Mouse (Mus musculus) MEL (cell line): ENCODE data around the gene Msx1. TPM values are rescaled to one million over a fixed set of nuclear protein-coding genes. Genes with fewer than 3 reads are reported as not detected.

Experiments used
- DNase-seq: peaks from one replicate; pipeline ENCODE4 v3.0.0; 2011; ENCODE audit warnings: low read depth, low spot score
- H3K27ac ChIP-seq: 2 replicates; pipeline ENCODE4 v1.5.1; 2012; ENCODE audit warnings: low read depth, mild to moderate bottlenecking, control low read depth, low read length, moderate library complexity; ENCODE audit not compliant: control insufficient read depth
- H3K27me3 ChIP-seq, 2 experiments: fragments of 150-350 bp in 1 of 2; sonication (generic) in 1 of 2; 2 replicates each; pipeline ENCODE4 v1.6.1; 2012; ENCODE audit warnings: low read length in 2 of 2, mild to moderate bottlenecking in 2 of 2, improper control_type of control experiment in 1 of 2, moderate library complexity in 1 of 2; ENCODE audit not compliant: insufficient read depth in 2 of 2, control insufficient read depth in 1 of 2
- H3K36me3 ChIP-seq, 2 experiments: 2 replicates each; pipeline ENCODE4 v1.6.1; 2012 to 2014; ENCODE audit warnings: low read length in 2 of 2, improper control_type of control experiment in 1 of 2, inconsistent platforms in 1 of 2, mild to moderate bottlenecking in 1 of 2; ENCODE audit not compliant: insufficient read depth in 2 of 2, control insufficient read depth in 1 of 2
- H3K4me1 ChIP-seq, 2 experiments: fragments of 150-350 bp in 1 of 2; sonication (generic) in 1 of 2; 2 replicates each; pipeline ENCODE4 v1.6.1; 2012; ENCODE audit warnings: low read length in 2 of 2, improper control_type of control experiment in 1 of 2, mild to moderate bottlenecking in 1 of 2; ENCODE audit not compliant: insufficient read depth in 2 of 2, control insufficient read depth in 1 of 2
- H3K4me3 ChIP-seq, 2 experiments: fragments of 150-350 bp in 1 of 2; sonication (generic) in 1 of 2; 2 replicates each; pipeline ENCODE4 v1.5.1; 2012; ENCODE audit warnings: low read depth in 2 of 2, low read length in 2 of 2, mild to moderate bottlenecking in 2 of 2, moderate library complexity in 2 of 2, control low read depth in 1 of 2, improper control_type of control experiment in 1 of 2; ENCODE audit not compliant: control insufficient read depth in 1 of 2, insufficient read depth in 1 of 2
- H3K79me2 ChIP-seq: 2 replicates; pipeline ENCODE4 v1.6.1; 2012; ENCODE audit warnings: mild to moderate bottlenecking, low read length, moderate library complexity; ENCODE audit not compliant: control insufficient read depth, poor library complexity, insufficient read depth
- H3K9ac ChIP-seq: 2 replicates; pipeline ENCODE4 v1.6.1; 2012; ENCODE audit warnings: low read depth, mild to moderate bottlenecking, control low read depth, low read length, moderate library complexity; ENCODE audit not compliant: control insufficient read depth, poor library complexity, severe bottlenecking
- H3K9me3 ChIP-seq: fragments of 150-350 bp; sonication (generic); replicated peaks from 2 replicates; pipeline ENCODE4 v1.6.1; 2012; ENCODE audit warnings: mild to moderate bottlenecking, low read length, improper control_type of control experiment, moderate library complexity; ENCODE audit not compliant: insufficient read depth
- BHLHE40 ChIP-seq: IDR thresholded peaks from 2 replicates; pipeline ENCODE4 v1.6.1; 2012; ENCODE audit warnings: low read depth, mild to moderate bottlenecking, inconsistent platforms, low read length, improper control_type of control experiment, borderline replicate concordance
- CHD1 ChIP-seq: IDR thresholded peaks from 2 replicates; pipeline ENCODE4 v1.6.1; 2012; ENCODE audit warnings: low read depth, mild to moderate bottlenecking, inconsistent platforms, low read length, improper control_type of control experiment
- CHD2 ChIP-seq: IDR thresholded peaks from 2 replicates; pipeline ENCODE4 v1.6.1; 2011; ENCODE audit warnings: low read length, improper control_type of control experiment
- CTCF ChIP-seq, 3 experiments: IDR thresholded peaks in 2 of 3; conservative IDR thresholded peaks in 1 of 3; 2 replicates each; pipeline ENCODE4 v1.5.1; 2011 to 2012; ENCODE audit warnings: low read length in 3 of 3, low read depth in 2 of 3, mild to moderate bottlenecking in 2 of 3, improper control_type of control experiment in 1 of 3, inconsistent platforms in 1 of 3, mixed read lengths in 1 of 3, moderate library complexity in 1 of 3; ENCODE audit not compliant: control insufficient read depth in 1 of 3, insufficient read depth in 1 of 3, poor library complexity in 1 of 3, severe bottlenecking in 1 of 3
- E2F4 ChIP-seq: IDR thresholded peaks from 2 replicates; pipeline ENCODE4 v1.6.1; 2011; ENCODE audit warnings: low read depth, low read length, improper control_type of control experiment, borderline replicate concordance
- ELF1 ChIP-seq: IDR thresholded peaks from 2 replicates; pipeline ENCODE4 v1.6.1; 2014; ENCODE audit warnings: low read depth, mild to moderate bottlenecking, inconsistent platforms, low read length, improper control_type of control experiment, moderate library complexity
- EP300 ChIP-seq, 2 experiments: IDR thresholded peaks; 2 replicates each; pipeline ENCODE4 v1.6.1; 2011; ENCODE audit warnings: improper control_type of control experiment in 2 of 2, low read length in 2 of 2, low read depth in 1 of 2, mild to moderate bottlenecking in 1 of 2
- ETS1 ChIP-seq: IDR thresholded peaks from 2 replicates; pipeline ENCODE4 v1.6.1; 2012; ENCODE audit warnings: low read depth, mild to moderate bottlenecking, inconsistent platforms, low read length, improper control_type of control experiment, moderate library complexity
- GATA1 ChIP-seq: IDR thresholded peaks from 2 replicates; pipeline ENCODE4 v1.6.1; 2011; ENCODE audit warnings: low read depth, low read length, improper control_type of control experiment
- HCFC1 ChIP-seq: IDR thresholded peaks from 2 replicates; pipeline ENCODE4 v1.6.1; 2012; ENCODE audit warnings: low read depth, mild to moderate bottlenecking, inconsistent platforms, low read length, improper control_type of control experiment, moderate library complexity
- JUND ChIP-seq: IDR thresholded peaks from 2 replicates; pipeline ENCODE4 v1.6.1; 2011; ENCODE audit warnings: low read depth, mild to moderate bottlenecking, improper control_type of control experiment, low read length
- MAZ ChIP-seq: IDR thresholded peaks from 2 replicates; pipeline ENCODE4 v1.6.1; 2012; ENCODE audit warnings: low read depth, mild to moderate bottlenecking, inconsistent platforms, low read length, improper control_type of control experiment
- MYB ChIP-seq: IDR thresholded peaks from 2 replicates; pipeline ENCODE4 v1.6.1; 2011; ENCODE audit warnings: mild to moderate bottlenecking, low read depth, low read length, improper control_type of control experiment
- MYC ChIP-seq: IDR thresholded peaks from 2 replicates; pipeline ENCODE4 v1.6.1; 2011; ENCODE audit warnings: low read depth, mild to moderate bottlenecking, low read length, improper control_type of control experiment, moderate library complexity
- NRF1 ChIP-seq: IDR thresholded peaks from 2 replicates; pipeline ENCODE4 v1.6.1; 2014; ENCODE audit warnings: low read depth, mild to moderate bottlenecking, inconsistent platforms, low read length, improper control_type of control experiment, moderate library complexity; ENCODE audit not compliant: poor library complexity, insufficient read depth, severe bottlenecking
- POLR2A ChIP-seq, 2 experiments: IDR thresholded peaks; 2 replicates each; pipeline ENCODE4 v1.6.1; 2011 to 2012; ENCODE audit warnings: low read length in 2 of 2, mild to moderate bottlenecking in 2 of 2, control low read depth in 1 of 2, improper control_type of control experiment in 1 of 2, low read depth in 1 of 2, moderate library complexity in 1 of 2; ENCODE audit not compliant: control insufficient read depth in 1 of 2, insufficient read depth in 1 of 2, poor library complexity in 1 of 2
- POLR2AphosphoS2 ChIP-seq: IDR thresholded peaks from 2 replicates; pipeline ENCODE4 v1.6.1; 2011; ENCODE audit warnings: low read length, improper control_type of control experiment
- POLR2AphosphoS5 ChIP-seq: IDR thresholded peaks from 2 replicates; pipeline ENCODE4 v1.6.1; 2012; ENCODE audit warnings: low read depth, borderline replicate concordance, mild to moderate bottlenecking, inconsistent platforms, low read length, moderate library complexity, mixed read lengths
- RCOR1 ChIP-seq: IDR thresholded peaks from 2 replicates; pipeline ENCODE4 v1.6.1; 2012; ENCODE audit warnings: low read depth, mild to moderate bottlenecking, inconsistent platforms, low read length, improper control_type of control experiment
- SMC3 ChIP-seq: IDR thresholded peaks from 2 replicates; pipeline ENCODE4 v1.6.1; 2011; ENCODE audit warnings: low read depth, low read length, improper control_type of control experiment
- TAL1 ChIP-seq: IDR thresholded peaks from 2 replicates; pipeline ENCODE4 v1.6.1; 2012; ENCODE audit warnings: mild to moderate bottlenecking, inconsistent platforms, low read length, moderate library complexity, mixed read lengths
- TBP ChIP-seq: IDR thresholded peaks from 2 replicates; pipeline ENCODE4 v1.8.0; 2011; ENCODE audit warnings: low read depth, low read length, improper control_type of control experiment
- TCF12 ChIP-seq: IDR thresholded peaks from 2 replicates; pipeline ENCODE4 v1.6.1; 2014; ENCODE audit warnings: low read depth, mild to moderate bottlenecking, inconsistent platforms, low read length, improper control_type of control experiment, moderate library complexity
- UBTF ChIP-seq: IDR thresholded peaks from 2 replicates; pipeline ENCODE4 v1.6.1; 2012; ENCODE audit warnings: low read depth, mild to moderate bottlenecking, inconsistent platforms, low read length, improper control_type of control experiment, moderate library complexity, borderline replicate concordance; ENCODE audit not compliant: insufficient read depth
- ZC3H11A ChIP-seq: IDR thresholded peaks from 2 replicates; pipeline ENCODE4 v1.6.1; 2012; ENCODE audit warnings: low read depth, mild to moderate bottlenecking, inconsistent platforms, low read length, improper control_type of control experiment
- ZKSCAN1 ChIP-seq: IDR thresholded peaks from 2 replicates; pipeline ENCODE4 v1.6.1; 2012; ENCODE audit warnings: low read depth, mild to moderate bottlenecking, inconsistent platforms, low read length, improper control_type of control experiment, moderate library complexity
- polyA plus RNA-seq, 2 experiments: library from polyadenylated mRNA; stranded (reverse) in 1 of 2; unstranded in 1 of 2; fragments of >175 nt in 1 of 2; fragments of >200 nt in 1 of 2; gene quantifications; 2 replicates each; pipeline versions ENCODE4 v1.2.1 to v1.2.4; 2012; ENCODE audit warnings: low replicate concordance in 2 of 2, low read depth in 1 of 2; ENCODE audit not compliant: insufficient read length in 2 of 2, insufficient read depth in 1 of 2, missing spikeins in 1 of 2
- total RNA-seq: library from RNA; depleted of rRNA; stranded (reverse); fragments of 300-350 nt; gene quantifications from 2 replicates; pipeline ENCODE4 v1.2.3, GENCODE M21; 2012

The Msx1 gene
- total and polyA plus RNA-seq, 3 experiments, result not detected

- no peaks in the 10 kb centered on the region for H3K4me1 ChIP-seq
- TF ChIP-seq HCFC1 (no peak), SMC3 (no peak), JUND (no peak), GATA1 (no peak), ELF1 (no peak), TBP (no peak), CHD2 (no peak), EP300 (IDR thresholded peaks at IDR 0.05; ENCODE audit: low read depth in 1 of 2, low read length in 2 of 2) (no peak), MAZ (no peak), ZC3H11A (no peak), MYC (no peak), POLR2A (IDR thresholded peaks at IDR 0.05; ENCODE audit: control insufficient read depth in 1 of 2, insufficient read depth in 1 of 2, low read depth in 1 of 2, low read length in 2 of 2, poor library complexity in 1 of 2) (no peak), E2F4 (no peak), UBTF (no peak), TAL1 (no peak)
- H3K79me2 ChIP-seq, result no peaks in the 10 kb centered on the region
- no peak for DNase-seq
- H3K27ac ChIP-seq, result no peak overlapping the region
- H3K9me3 ChIP-seq, result no peaks in the 10 kb centered on the region
- no peak overlapping the region for H3K9ac ChIP-seq
- no peak overlapping the region for H3K4me3 ChIP-seq
- no peaks in the 10 kb centered on the region; a peak in 1 of 4 replicates for H3K27me3 ChIP-seq
- no peaks in the 10 kb centered on the region for H3K36me3 ChIP-seq
Observed at GRCm38 (mm10) chr5:37827626-37827950, 3.2 kb upstream of the Msx1 start.

GRCm38 (mm10) chr5:37826706-37827625, 2.6 kb upstream of the Msx1 start:
- Histone ChIP-seq H3K79me2 (no peaks in the 10 kb centered on the region), H3K27ac (no peak overlapping the region), H3K9me3 (no peaks in the 10 kb centered on the region), H3K9ac (no peak overlapping the region), H3K27me3 (no peaks in the 10 kb centered on the region; a peak in 1 of 4 replicates), H3K36me3 (no peaks in the 10 kb centered on the region), H3K4me3 (no peak overlapping the region), H3K4me1 (no peaks in the 10 kb centered on the region)
- no peak for DNase-seq
- TF ChIP-seq MAZ, result no peak
- TF ChIP-seq MYC, result no peak
- no peak for TF ChIP-seq CHD1
- TF ChIP-seq RCOR1, result no peak
- no peak for TF ChIP-seq NRF1
- TF ChIP-seq JUND, result no peak
- TF ChIP-seq CTCF (IDR thresholded peaks at IDR 0.05 in 2 of 3, conservative IDR thresholded peaks at IDR 0.05 in 1 of 3; ENCODE audit: control insufficient read depth in 1 of 3, insufficient read depth in 1 of 3, low read depth in 2 of 3, low read length in 3 of 3, poor library complexity in 1 of 3, severe bottlenecking in 1 of 3), result no peak
- no peak for TF ChIP-seq POLR2AphosphoS5
- no peak for TF ChIP-seq ELF1
- no peak for TF ChIP-seq UBTF
- no peak for TF ChIP-seq ZKSCAN1
- no peak for TF ChIP-seq BHLHE40
- no peak for TF ChIP-seq ETS1
- TF ChIP-seq MYB, result no peak
- no peak for TF ChIP-seq TCF12
- TF ChIP-seq POLR2AphosphoS2, result no peak
